Mouse (Mus musculus) lung, postnatal 0 days (tissue): ENCODE results near the gene Jam3. TPM values are rescaled to one million over a fixed set of nuclear protein-coding genes. Genes with fewer than 3 reads are reported as not detected.

Source experiments
- ATAC-seq: fragments of 200-750 bp; cut with Nextera tagmentation; 2 replicates; pipeline ENCODE4 v1.8.0; 2017; ENCODE audit warnings: moderate library complexity
- DNase-seq: peaks from one replicate; pipeline ENCODE4 v3.0.0-alpha.2; 2016; ENCODE audit warnings: low spot score
- H3K27ac ChIP-seq: fragments of 300-500 bp; sonication (generic); 2 replicates; pipeline ENCODE4 v1.5.1; 2014; ENCODE audit warnings: antibody characterized with exemption, mild to moderate bottlenecking, low read length, mixed read lengths
- H3K27me3 ChIP-seq: fragments of 300-500 bp; sonication (generic); replicated peaks from 2 replicates; pipeline ENCODE4 v1.6.1; 2014; ENCODE audit warnings: low read length, mixed read lengths; ENCODE audit not compliant: insufficient read depth
- H3K36me3 ChIP-seq: fragments of 300-500 bp; sonication (generic); 2 replicates; pipeline ENCODE4 v1.6.1; 2014; ENCODE audit warnings: low read length, mixed read lengths; ENCODE audit not compliant: insufficient read depth
- H3K4me1 ChIP-seq: fragments of 300-500 bp; sonication (generic); 2 replicates; pipeline ENCODE4 v1.6.1; 2014; ENCODE audit warnings: antibody characterized with exemption, low read depth, low read length, mixed read lengths; ENCODE audit not compliant: insufficient read depth
- H3K4me2 ChIP-seq: fragments of 300-500 bp; sonication (generic); replicated peaks from 2 replicates; pipeline ENCODE4 v1.6.1; 2014; ENCODE audit warnings: low read depth, mild to moderate bottlenecking, low read length, moderate library complexity, mixed read lengths
- H3K4me3 ChIP-seq: fragments of 300-500 bp; sonication (generic); 2 replicates; pipeline ENCODE4 v1.5.1; 2014; ENCODE audit warnings: low read depth, low read length
- H3K9ac ChIP-seq: fragments of 300-500 bp; sonication (generic); replicated peaks from 2 replicates; pipeline ENCODE4 v1.6.1; 2014; ENCODE audit warnings: low read depth, mild to moderate bottlenecking
- H3K9me3 ChIP-seq: fragments of 300-500 bp; sonication (generic); 2 replicates; pipeline ENCODE4 v1.6.1; 2016; ENCODE audit warnings: low read length, mixed read lengths
- CTCF ChIP-seq: IDR thresholded peaks from 2 replicates; pipeline ENCODE4 v1.5.1; 2016; ENCODE audit warnings: antibody characterized with exemption, mild to moderate bottlenecking
- EP300 ChIP-seq: IDR thresholded peaks from 2 replicates; pipeline ENCODE4 v1.6.1; 2016; ENCODE audit warnings: antibody characterized with exemption, mild to moderate bottlenecking, control low read depth
- WGBS: fragments of 180-500 bp; shearing (Covaris S2); extraction: QIAGEN DNeasy Blood & Tissue Kit; methylation state at CpG from one replicate; pipeline ENCODE4 v1.1.7; 2014; 5-methylcytosine and 5-hydroxymethylcytosine counted together
- polyA plus RNA-seq: library from polyadenylated mRNA; unstranded; fragments of >200 nt; fragmentation: Nextera tagmentation; extraction: Ambion mirVana; gene quantifications from 2 replicates; pipeline ENCODE4 v1.2.1, GENCODE M21; 2015

The Jam3 gene
- polyA plus RNA-seq, 1 experiment from 2014 or later = 18.9 TPM

DNA sequence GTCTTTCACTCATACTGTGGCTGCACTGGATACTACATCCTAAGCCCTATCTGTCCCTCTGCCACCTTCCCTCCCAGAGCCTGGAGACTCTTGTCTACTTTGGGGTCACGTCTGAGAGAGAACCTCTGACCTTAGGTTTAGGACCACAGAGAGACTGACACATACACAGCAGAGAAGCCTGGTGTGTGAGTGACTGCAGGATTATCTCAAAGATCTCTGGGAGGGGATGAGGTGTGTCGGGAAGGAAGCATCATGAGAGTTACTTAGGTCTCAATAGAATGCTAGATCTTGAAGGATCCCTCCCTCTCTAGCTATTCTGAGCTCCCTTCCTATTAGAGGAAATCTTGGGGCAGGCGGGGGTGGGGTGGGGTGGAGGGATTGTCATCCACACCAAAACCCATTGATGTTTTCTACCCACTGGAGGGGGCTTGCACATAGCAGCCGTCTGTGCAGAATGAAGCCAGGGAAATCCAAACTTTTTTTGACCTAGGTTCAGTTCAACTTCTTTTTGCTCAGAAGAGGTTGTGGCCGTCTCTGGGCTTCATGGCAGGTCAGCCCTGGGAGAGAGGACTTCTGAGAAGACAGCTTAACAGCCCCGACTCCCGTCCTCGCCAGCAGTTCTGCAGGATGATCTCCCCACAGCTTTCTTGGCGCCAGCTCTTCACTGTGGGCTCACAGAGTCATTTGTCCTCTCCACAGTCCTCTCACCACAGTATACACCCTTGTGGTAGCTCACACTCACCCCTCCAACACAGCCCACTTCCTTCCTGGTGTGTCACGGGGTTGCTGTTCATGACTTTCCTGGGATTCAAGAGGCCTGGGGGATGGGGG is 37.8 kb upstream of the Jam3 start:
- ATAC-seq = peak; percentile 33
- no peak overlapping the region for H3K4me2 ChIP-seq

DNA sequence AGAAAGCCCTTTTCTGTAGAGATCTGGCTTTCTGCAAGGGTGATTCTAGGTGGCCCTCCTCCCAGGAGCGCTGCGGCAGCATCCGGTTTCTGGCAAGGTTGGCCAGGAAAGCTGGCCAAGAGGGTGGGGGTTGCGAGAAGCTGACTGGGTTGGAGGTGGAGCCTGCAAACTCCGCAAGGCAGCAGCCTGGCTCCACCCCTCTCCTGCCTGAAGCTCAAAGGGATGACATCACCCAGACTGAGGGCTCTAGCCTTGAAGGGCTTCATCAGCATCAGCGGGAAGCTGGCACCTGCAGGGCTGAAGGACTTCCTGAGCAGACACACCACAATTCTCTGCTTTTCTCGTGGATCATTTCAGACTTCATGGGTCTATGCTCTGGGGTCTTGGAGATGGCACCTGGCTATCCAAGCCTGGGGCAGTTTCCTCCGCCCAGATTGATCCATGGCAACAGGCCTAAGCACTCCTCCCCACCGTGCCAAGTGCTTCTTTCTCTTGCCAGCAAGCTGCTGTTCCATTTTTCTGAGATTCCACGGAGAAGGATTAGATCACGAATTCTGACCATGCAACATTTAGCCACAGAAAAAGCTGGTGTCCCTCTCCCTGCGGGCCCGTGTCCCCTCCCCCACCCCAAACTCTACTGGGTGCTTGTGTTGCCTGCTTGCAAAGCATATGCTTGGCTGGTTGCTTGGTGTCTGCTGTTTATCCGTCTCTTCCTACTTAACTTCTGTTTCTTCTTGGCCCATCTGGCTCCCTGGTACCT is 37.0 kb upstream of the Jam3 start:
- Histone ChIP-seq H3K9me3 (no peaks in the 10 kb centered on the region), H3K36me3 (no peaks in the 10 kb centered on the region), H3K4me3 (peak overlapping the region; percentile 28), H3K4me1 (peaks cover 12% of the 10 kb centered on the region), H3K27ac (peak overlapping the region; percentile 26; the same call in 1 of the 2 replicates), H3K4me2 (peak overlapping the region; percentile 62), H3K9ac (no peak overlapping the region), H3K27me3 (no peaks in the 10 kb centered on the region)
- TF ChIP-seq CTCF (no peak), EP300 (no peak)
- DNase-seq (peak; percentile 98), ATAC-seq (peak; percentile 98)
- WGBS = 7% methylated on average over 14 of the region's 14 CpGs

More for the DNA sequence above, 37.8 kb upstream of the Jam3 start:
- 31% methylated on average over 10 of the region's 10 CpGs for WGBS
- Histone ChIP-seq H3K4me3 (no peak overlapping the region), H3K36me3 (no peaks in the 10 kb centered on the region), H3K9ac (no peak overlapping the region), H3K27me3 (no peaks in the 10 kb centered on the region), H3K9me3 (no peaks in the 10 kb centered on the region), H3K4me1 (peaks cover 12% of the 10 kb centered on the region), H3K27ac (no peak overlapping the region)
- TF ChIP-seq EP300 = no peak
- TF ChIP-seq CTCF = no peak
- peak; percentile 45 for DNase-seq

GRCm38 (mm10) chr9:27191501-27191981 is 36.3 kb upstream of the Jam3 start:
- 3% methylated on average over 7 of the region's 7 CpGs for WGBS

GRCm38 (mm10) chr9:27190461-27190860 is 35.2 kb upstream of the Jam3 start:
- peaks cover 12% of the 10 kb centered on the region for H3K4me1 ChIP-seq
- ATAC-seq (no peak), DNase-seq (no peak)
- H3K9me3 ChIP-seq = no peaks in the 10 kb centered on the region
- no peak for TF ChIP-seq CTCF
- TF ChIP-seq EP300 = no peak
- no peak overlapping the region for H3K9ac ChIP-seq
- H3K36me3 ChIP-seq = no peaks in the 10 kb centered on the region
- no peak overlapping the region for H3K4me2 ChIP-seq
- 75% methylated on average over 8 of the region's 8 CpGs for WGBS
- H3K27ac ChIP-seq = no peak overlapping the region
- no peak overlapping the region for H3K4me3 ChIP-seq
- no peaks in the 10 kb centered on the region for H3K27me3 ChIP-seq

More at GRCm38 (mm10) chr9:27191501-27191981, 36.3 kb upstream of the Jam3 start:
- DNase-seq (peak; percentile 83), ATAC-seq (peak; percentile 76)
- Histone ChIP-seq H3K4me3 (peak overlapping the region; percentile 28), H3K9me3 (no peaks in the 10 kb centered on the region), H3K4me2 (peak overlapping the region; percentile 62), H3K27me3 (no peaks in the 10 kb centered on the region), H3K36me3 (no peaks in the 10 kb centered on the region), H3K4me1 (peaks cover 12% of the 10 kb centered on the region), H3K27ac (peak overlapping the region; percentile 20; the same call in 1 of the 2 replicates), H3K9ac (no peak overlapping the region)
- TF ChIP-seq EP300 = no peak
- TF ChIP-seq CTCF = no peak

- Histone ChIP-seq H3K4me3 (no peak overlapping the region), H3K27me3 (no peaks in the 10 kb centered on the region), H3K9me3 (no peaks in the 10 kb centered on the region), H3K9ac (no peak overlapping the region), H3K27ac (no peak overlapping the region), H3K4me1 (peaks cover 12% of the 10 kb centered on the region), H3K36me3 (no peaks in the 10 kb centered on the region), H3K4me2 (no peak overlapping the region)
- ATAC-seq (no peak), DNase-seq (no peak)
- no peak for TF ChIP-seq CTCF
- TF ChIP-seq EP300 = no peak
- 37% methylated on average over 2 of the region's 2 CpGs for whole genome bisulfite sequencing
Measured at GRCm38 (mm10) chr9:27189306-27189705, 34.1 kb upstream of the Jam3 start.

DNA sequence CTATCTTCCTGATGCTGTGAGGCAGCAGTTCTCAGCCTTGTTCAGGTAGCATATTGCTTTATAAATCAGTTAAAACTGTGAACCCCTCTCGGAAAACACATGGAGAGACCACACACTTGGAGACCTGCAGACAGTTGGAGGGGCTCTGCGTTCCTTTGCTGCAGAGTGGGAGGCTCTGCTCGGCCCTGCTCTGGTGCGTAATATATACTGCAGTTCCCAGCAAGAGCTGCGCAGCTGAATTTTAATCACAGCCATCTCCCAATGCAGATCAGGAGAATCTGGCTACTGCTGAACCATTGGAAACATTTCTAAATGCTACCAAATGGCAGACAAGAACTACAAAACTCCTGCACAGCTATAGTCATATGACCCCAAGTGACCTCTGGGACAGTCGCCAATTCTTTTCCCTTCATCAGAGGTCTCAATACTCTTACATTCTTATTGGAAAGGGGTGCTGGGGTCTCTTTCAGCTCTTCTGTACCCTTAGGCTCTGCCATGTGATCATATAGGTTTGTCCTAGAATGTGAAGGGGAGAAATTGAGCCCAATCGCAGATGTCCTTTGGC is 33.5 kb upstream of the Jam3 start:
- Histone ChIP-seq H3K4me2 (no peak overlapping the region), H3K9ac (no peak overlapping the region), H3K9me3 (no peaks in the 10 kb centered on the region), H3K4me3 (no peak overlapping the region), H3K27ac (no peak overlapping the region), H3K27me3 (no peaks in the 10 kb centered on the region), H3K4me1 (peaks cover 12% of the 10 kb centered on the region), H3K36me3 (no peaks in the 10 kb centered on the region)
- TF ChIP-seq CTCF (no peak), EP300 (no peak)
- 88% methylated on average over 7 of the region's 7 CpGs for WGBS
- no peak for ATAC-seq
- DNase-seq = no peak
